Mouse (Mus musculus) heart, adult 9 months (tissue): ENCODE results near the gene Tent5b.

Experiments
- DNase-seq, 2 experiments: peaks; one replicate each; pipeline ENCODE4 v3.0.0; 2022; ENCODE audit warnings: low spot score in 2 of 2

Gene Tent5b

DNA sequence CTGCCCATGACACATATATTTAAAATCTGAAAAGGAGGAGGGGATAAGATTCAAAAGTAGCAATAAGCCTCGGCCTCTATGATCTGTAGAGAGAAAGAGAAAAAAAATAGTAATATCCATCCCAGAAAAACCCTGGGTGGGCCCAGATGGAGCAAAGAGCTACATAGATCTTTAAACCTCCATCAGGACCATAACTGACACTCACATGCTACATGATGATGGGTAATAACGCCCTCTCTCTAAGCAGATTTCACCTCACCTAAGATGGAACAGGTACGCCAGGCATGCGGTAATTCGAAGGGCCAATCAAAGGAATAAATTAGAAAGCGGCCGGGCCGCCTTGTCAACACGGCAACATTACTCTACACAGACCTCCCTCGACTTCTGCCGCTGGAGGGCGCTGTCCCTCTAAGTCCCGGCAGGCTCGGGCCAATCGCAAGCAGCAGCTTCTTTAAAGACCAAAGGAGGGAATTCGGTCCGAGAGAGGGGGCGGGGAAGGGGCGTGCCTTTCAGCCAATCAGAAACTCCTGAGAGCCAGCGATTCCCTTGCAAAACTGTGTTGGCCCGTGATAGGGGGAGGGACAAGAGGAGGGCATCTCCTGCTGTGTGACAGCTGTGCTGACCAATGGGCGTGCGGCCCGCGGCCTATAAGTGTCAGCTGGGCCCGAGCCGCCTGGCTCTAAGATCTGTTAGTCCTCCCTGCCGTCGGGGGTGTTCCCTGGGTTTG, at the start of gene Tent5b:
Tent5b (plus strand) TSS at position 675 of the 727 bp plus-strand sequence.
- peak; percentile 98 for DNase-seq

- no peak for DNase-seq
These were observed 48.4 kb upstream of the Tent5b start for GRCm38 (mm10) chr4:133431508-133431907.

GRCm38 (mm10) chr4:133432560-133433171, 47.3 kb upstream of the Tent5b start:
- DNase-seq = no peak

GRCm38 (mm10) chr4:133435921-133436320, 44.0 kb upstream of the Tent5b start:
- no peak for DNase-seq

GRCm38 (mm10) chr4:133439460-133440376, 40.2 kb upstream of the Tent5b start:
- DNase-seq = no peak

DNA sequence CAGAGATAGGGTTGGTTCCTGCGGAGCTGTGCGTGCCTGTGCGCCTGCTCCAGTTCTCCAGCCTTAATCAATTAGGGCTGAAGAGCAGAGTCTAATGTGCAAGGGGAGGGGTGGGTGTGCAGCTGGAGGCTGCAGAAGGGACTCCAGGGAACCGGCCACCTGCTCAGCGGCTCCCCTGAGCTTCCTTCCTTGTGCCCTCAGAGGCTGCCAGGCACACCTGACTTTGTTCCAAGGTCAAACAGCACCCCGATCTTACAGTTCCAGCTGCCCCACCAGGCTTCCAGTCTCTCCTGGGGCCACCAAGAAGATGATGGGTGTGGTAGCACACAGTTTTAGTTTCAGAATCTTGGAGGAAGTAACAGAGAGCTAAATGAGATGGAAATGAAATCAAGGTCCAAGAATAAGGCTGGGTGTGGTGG, 39.5 kb upstream of the Tent5b start:
- peak in 1 of 2 experiments; percentile 60 for DNase-seq

GRCm38 (mm10) chr4:133442194-133442593, 37.7 kb upstream of the Tent5b start:
- DNase-seq = no peak

GRCm38 (mm10) chr4:133443085-133443484, 36.8 kb upstream of the Tent5b start:
- no peak for DNase-seq

GRCm38 (mm10) chr4:133445727-133446126, 34.2 kb upstream of the Tent5b start:
- DNase-seq = no peak

DNA sequence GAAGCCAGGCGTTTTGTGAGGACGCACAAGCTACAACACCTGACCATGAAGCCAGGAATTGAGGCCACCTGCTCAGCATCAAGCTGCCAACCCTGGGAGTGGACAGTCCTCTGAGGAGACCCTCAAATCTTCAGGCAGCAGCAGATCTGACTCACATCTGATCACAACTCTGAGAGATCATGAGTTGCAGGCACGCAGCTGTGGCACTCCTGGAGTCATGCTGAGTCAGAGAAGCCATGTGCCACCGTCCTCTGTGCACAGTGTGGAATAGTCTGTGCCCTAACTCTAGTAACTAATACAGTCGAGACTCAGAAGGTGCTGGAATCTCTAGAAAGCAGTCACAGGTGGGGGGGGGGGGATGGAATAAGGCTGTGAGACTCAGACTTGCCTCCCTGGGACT, 32.6 kb upstream of the Tent5b start:
- no peak for DNase-seq

- DNase-seq = no peak
These were observed 32.0 kb upstream of the Tent5b start for GRCm38 (mm10) chr4:133447967-133448366.

DNA sequence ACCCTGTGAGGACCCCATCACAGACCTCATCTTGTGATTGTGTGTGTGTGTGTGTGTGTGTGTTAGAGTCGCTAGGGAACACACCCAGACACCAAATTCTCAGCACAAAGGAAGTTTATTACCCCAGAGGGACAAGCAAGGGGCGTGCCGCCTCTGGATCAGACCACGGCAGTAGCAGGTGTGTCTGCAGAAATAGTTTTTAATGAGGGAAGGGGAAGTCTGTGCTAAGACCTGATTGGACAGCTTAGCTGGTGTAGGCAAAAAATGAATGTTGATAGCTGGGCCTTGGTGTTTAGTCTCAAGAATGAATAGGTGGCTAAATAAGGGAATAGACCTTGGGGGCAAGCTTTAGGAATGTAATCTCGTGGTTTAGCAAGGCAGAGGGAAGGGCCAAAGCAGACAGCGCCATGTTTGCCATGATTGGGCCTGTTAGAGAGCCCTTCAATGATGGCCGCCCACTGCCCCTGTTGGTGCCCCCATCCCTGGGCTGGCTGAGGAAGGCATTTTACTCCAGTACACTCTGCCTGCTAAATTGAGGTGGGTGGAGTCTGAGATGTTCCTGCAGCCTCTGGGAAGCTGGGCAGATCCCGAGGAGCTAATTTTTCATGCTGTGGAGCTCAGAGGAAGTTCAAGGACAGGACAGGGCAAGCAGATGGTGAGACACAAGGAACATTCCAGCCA, 31.1 kb upstream of the Tent5b start:
- no peak for DNase-seq

GRCm38 (mm10) chr4:133449726-133450125, 30.2 kb upstream of the Tent5b start:
- DNase-seq = no peak

GRCm38 (mm10) chr4:133451536-133451935, 28.4 kb upstream of the Tent5b start:
- DNase-seq = peak; percentile 40 to 77

DNA sequence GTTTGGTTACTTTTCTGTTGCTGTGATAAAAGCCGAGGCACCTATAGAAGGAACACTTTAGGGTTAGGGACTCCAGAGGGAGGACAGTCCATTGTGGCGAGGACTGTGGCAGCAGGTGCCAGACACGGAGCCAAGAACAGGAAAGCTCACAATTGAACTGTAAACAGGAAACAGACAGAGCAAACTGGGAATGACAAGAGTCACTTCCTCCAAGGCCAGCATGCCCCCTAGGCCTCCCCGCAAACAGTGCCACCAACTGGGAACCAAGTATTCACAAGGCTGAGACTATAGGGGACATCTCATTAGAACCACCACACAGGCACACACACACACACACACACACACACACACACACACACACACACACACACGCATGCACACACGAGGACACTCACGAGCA, 27.5 kb upstream of the Tent5b start:
- DNase-seq = no peak

GRCm38 (mm10) chr4:133458044-133458443, 21.9 kb upstream of the Tent5b start:
- no peak for DNase-seq

- DNase-seq = no peak
These were observed 19.9 kb upstream of the Tent5b start for GRCm38 (mm10) chr4:133460006-133460405.

DNA sequence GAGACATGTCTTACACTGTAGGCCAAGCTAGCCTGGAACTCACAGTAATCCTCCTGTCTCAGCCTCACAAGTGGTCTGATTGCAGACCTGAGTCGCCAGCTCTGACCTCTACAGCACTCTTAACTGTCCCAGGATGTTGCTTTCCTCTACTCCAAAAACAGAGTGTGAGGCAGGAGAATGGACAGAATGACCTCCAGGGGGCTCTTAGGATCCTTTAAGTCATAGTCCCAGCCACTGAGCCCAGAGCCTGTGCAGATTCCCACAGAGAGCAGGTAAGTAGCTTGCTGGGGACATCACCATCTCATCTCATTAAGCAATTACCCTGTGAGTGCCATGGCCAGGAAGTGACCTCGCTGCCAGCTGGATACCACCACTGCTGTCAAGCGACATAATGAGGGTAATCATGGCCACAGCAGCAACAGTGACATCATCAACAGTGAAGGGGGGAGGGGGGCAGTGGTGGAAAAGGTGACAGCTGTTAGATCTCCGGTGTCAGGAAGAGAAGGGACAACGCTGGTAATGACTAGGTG, 19.1 kb upstream of the Tent5b start:
- no peak for DNase-seq

DNA sequence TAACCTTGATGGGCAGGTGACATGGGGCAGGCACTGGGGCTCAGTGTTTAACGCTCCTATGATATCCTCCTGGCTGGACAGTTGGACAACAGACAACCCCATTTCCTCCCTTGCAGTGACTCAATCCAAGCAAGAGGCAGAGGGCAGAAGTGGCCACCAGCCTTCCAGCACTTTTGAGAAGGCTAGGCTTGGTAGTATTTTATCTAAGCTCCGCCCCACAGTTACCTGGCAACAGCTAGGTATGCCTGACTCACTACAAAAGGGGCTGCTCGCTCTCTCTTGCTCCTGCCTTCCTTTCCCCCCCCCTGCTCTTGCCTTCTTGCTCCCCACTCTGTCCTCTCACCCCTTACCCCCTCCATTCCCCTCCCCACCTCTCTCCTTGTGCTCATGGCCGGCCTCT, 18.6 kb upstream of the Tent5b start:
- no peak for DNase-seq

- DNase-seq = peak; percentile 52 to 71
These were observed 16.7 kb upstream of the Tent5b start for GRCm38 (mm10) chr4:133463184-133463583.

DNA sequence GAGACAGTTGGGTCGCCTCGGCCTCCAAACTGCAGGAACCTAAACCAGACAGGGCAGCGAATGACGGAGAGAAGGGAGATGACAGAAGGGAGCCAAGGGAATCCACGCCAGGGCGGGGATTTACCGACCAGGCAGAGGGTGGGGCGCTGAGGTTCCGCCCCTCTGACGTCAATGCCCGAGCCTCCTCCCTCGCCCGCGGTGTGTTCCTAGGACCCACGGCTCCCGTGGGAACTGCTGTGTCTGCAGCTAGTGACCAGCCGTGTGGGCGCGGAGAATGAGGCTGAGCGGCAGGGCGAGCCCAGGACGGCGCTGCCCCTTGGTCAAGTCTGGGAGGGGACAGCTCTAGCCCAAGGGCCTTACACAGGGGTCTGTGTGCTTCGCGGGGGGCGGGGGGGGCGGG, 11.9 kb upstream of the Tent5b start:
- peak; percentile 82 to 88 for DNase-seq

DNA sequence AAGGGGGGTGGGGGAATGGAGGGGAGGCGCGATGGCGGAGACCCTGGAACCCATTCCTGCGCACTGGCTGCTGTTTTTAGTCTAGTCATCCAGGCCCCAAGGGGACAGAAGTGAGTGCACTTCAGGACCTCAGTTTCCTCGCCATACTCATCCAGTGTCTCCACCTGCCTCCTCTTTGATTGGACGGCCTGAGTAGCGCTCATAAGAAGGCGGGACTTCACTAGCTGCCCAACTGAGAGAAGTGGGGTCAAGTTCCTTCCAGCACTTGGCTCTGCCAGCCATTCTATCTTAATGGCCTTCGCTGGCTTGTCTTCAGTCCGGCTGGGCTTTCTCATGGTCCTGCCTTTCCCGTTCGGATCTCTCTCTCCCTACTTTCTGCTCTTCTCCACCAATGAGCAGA, 10.8 kb upstream of the Tent5b start:
- DNase-seq = no peak
